Mouse (Mus musculus) neural tube, embryonic 12.5 days (tissue): ENCODE measurements around the gene Nek11. TPM values are rescaled to one million over a fixed set of nuclear protein-coding genes. Genes with fewer than 3 reads are reported as not detected.
"Not testable (repeated sequence)": the region's sequence is repeated elsewhere in the genome, so short reads cannot be mapped to it uniquely, and the experiment has no call there.

ENCODE experiments used
- ATAC-seq: fragments of 200-750 bp; cut with Nextera tagmentation; 2 replicates; pipeline ENCODE4 v1.8.0; 2017; ENCODE audit warnings: low read depth, mild to moderate bottlenecking, moderate TSS enrichment, moderate library complexity; ENCODE audit not compliant: low FRiP score
- H3K27ac ChIP-seq: fragments of 300-500 bp; sonication (generic); 2 replicates; pipeline ENCODE4 v1.5.1; 2016
- H3K27me3 ChIP-seq: fragments of 300-500 bp; sonication (generic); replicated peaks from 2 replicates; pipeline ENCODE4 v1.6.1; 2016; ENCODE audit warnings: mild to moderate bottlenecking
- H3K36me3 ChIP-seq: fragments of 300-500 bp; sonication (generic); 2 replicates; pipeline ENCODE4 v1.6.1; 2016; ENCODE audit warnings: mild to moderate bottlenecking
- H3K4me1 ChIP-seq: fragments of 300-500 bp; sonication (generic); 2 replicates; pipeline ENCODE4 v1.6.1; 2016
- H3K4me2 ChIP-seq: fragments of 300-500 bp; sonication (generic); replicated peaks from 2 replicates; pipeline ENCODE4 v1.6.1; 2016; ENCODE audit warnings: mild to moderate bottlenecking
- H3K4me3 ChIP-seq: fragments of 300-500 bp; sonication (generic); 2 replicates; pipeline ENCODE4 v1.5.1; 2016
- H3K9ac ChIP-seq: fragments of 300-500 bp; sonication (generic); 2 replicates; pipeline ENCODE4 v1.6.1; 2016; ENCODE audit warnings: mild to moderate bottlenecking
- H3K9me3 ChIP-seq: fragments of 300-500 bp; sonication (generic); 2 replicates; pipeline ENCODE4 v1.6.1; 2016; ENCODE audit warnings: mild to moderate bottlenecking
- WGBS: fragments of 180-500 bp; shearing (Covaris S2); methylation state at CpG from one replicate; pipeline ENCODE4 v1.1.7; 2016; 5-methylcytosine and 5-hydroxymethylcytosine counted together
- polyA plus RNA-seq: library from polyadenylated mRNA; unstranded; fragments of >200 nt; fragmentation: Nextera tagmentation; extraction: Ambion mirVana; gene quantifications from 2 replicates; pipeline ENCODE4 v1.2.1, GENCODE M21; 2016

Gene Nek11
- polyA plus RNA-seq, 1 experiment from 2014 or later, result 1.5 TPM

- not testable (repeated sequence) for H3K4me2 ChIP-seq, H3K27me3 ChIP-seq, H3K4me3 ChIP-seq, H3K4me1 ChIP-seq, ATAC-seq, H3K27ac ChIP-seq, H3K9me3 ChIP-seq, H3K9ac ChIP-seq, H3K36me3 ChIP-seq
- 86% methylated on average over 3 of the region's 3 CpGs for WGBS
These were observed 270.1 kb downstream of the Nek11 start for GRCm38 (mm10) chr9:105125206-105125605.

Other genes starting within 250 kb of the Nek11 start
- gene Aste1, start 132 bp downstream of the Nek11 start, polyA plus RNA-seq, result 14.1 and 14.2 TPM in 2 replicates
- 89.4 and 100 TPM in 2 replicates for gene Atp2c1, start 131.8 kb upstream of the Nek11 start, polyA plus RNA-seq
- 25.7 and 27.3 TPM in 2 replicates for gene Pik3r4, start 247.5 kb upstream of the Nek11 start, polyA plus RNA-seq